In the genomic region with DNA sequence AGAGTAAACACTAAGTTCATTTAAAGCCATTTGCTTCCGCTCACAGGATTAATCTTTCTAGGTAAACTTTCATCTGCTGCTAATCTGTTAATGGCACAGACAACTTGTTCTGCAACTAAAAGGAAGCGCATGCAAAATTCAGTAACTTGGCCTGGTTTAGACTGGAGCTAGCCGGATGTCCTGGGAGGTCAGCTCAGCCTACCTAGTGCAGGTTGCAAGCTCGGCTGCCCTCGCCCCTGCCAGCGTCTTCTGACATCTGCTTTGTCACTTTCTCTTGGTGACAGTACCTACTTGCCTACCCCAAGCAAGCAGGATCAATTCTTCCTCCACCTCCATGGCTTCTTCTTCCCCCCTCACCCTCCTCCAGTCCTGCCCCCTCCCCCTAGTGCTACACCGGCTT, we compare ENCODE assay signal across 12 mouse cellular contexts.
DNase-seq lines count a peak whose midpoint lies in the region; ATAC-seq lines count a peak whose summit lies in the region.
"Had no signal": no experiment of that assay in that cellular context is flagged by ENCODE, and none has a peak within 500 bp of the region (broad histone marks: within the 10 kb centered on the region; RNA-seq: fewer than 3 reads in every experiment).

No protein-coding gene starts in this region.

- no peak for DNase-seq in heart, adult 18-20 months
- peak; percentile 62 for DNase-seq in ES-CJ7 (ENCODE audit: low read depth, low spot score)
- peak; percentile 41 for DNase-seq in hindbrain, embryonic 11.5 days (ENCODE audit: low spot score)
- DNase-seq in midbrain, embryonic 11.5 days (ENCODE audit: low spot score, missing footprints) = no peak
- DNase-seq in cerebellum, adult 18-20 months = no peak
- DNase-seq in adrenal gland, adult (ENCODE audit: inconsistent age in 2 of 2, low spot score in 1 of 2) = no peak
- DNase-seq: B cell, adult 2 months; cerebellum, postnatal 14 days; layer of hippocampus, postnatal 36 days had no signal

- peak overlapping the region; percentile 29 for H3K9ac ChIP-seq in heart, embryonic 12.5 days
- no peak overlapping the region; the same call in 1 of the 2 replicates for H3K9ac ChIP-seq in hindbrain, embryonic 11.5 days (ENCODE audit: low read depth, low read length)
- H3K9ac ChIP-seq in midbrain, embryonic 11.5 days (ENCODE audit: low read length) = peak overlapping the region; percentile 46

- H3K4me2 ChIP-seq in heart, embryonic 12.5 days = peak overlapping the region; percentile 58
- peak overlapping the region; percentile 40 for H3K4me2 ChIP-seq in hindbrain, embryonic 11.5 days (replicated peaks; ENCODE audit: low read depth, low read length)
- H3K4me2 ChIP-seq in midbrain, embryonic 11.5 days = peak overlapping the region; percentile 53

- no peaks in the 10 kb centered on the region for H3K9me3 ChIP-seq in heart, embryonic 12.5 days (replicated peaks)
- no peaks in the 10 kb centered on the region for H3K9me3 ChIP-seq in hindbrain, embryonic 11.5 days (ENCODE audit: control insufficient read depth, low read length)
- H3K9me3 ChIP-seq in midbrain, embryonic 11.5 days (ENCODE audit: control insufficient read depth, low read length) = no peaks in the 10 kb centered on the region
- H3K9me3 ChIP-seq: megakaryocyte, embryonic 14.5 days had no signal

- peaks cover 68% of the 10 kb centered on the region for H3K4me1 ChIP-seq in heart, embryonic 12.5 days (replicated peaks)
- peaks cover 16% of the 10 kb centered on the region for H3K4me1 ChIP-seq in hindbrain, embryonic 11.5 days (replicated peaks; ENCODE audit: control insufficient read depth, insufficient read depth, low read length)
- peaks cover 47% of the 10 kb centered on the region for H3K4me1 ChIP-seq in midbrain, embryonic 11.5 days (ENCODE audit: control insufficient read depth, insufficient read depth, low read length)
- H3K4me1 ChIP-seq: megakaryocyte, embryonic 14.5 days had no signal

- WGBS in heart, embryonic 12.5 days = 54% methylated on average over 7 of the region's 7 CpGs
- WGBS in hindbrain, embryonic 11.5 days = 22% methylated on average over 7 of the region's 7 CpGs
- WGBS in midbrain, embryonic 11.5 days = 16% methylated on average over 7 of the region's 7 CpGs

- ATAC-seq in heart, embryonic 12.5 days (ENCODE audit: insufficient number of reproducible peaks, low FRiP score) = no peak
- peak; percentile 4; the same call in 1 of the 2 replicates for ATAC-seq in hindbrain, embryonic 11.5 days (ENCODE audit: low FRiP score)
- ATAC-seq in midbrain, embryonic 11.5 days (ENCODE audit: low FRiP score) = peak; percentile 17; the same call in 1 of the 2 replicates
- no peak for ATAC-seq in megakaryocyte-erythroid progenitor cell, adult 5-6 weeks (replicated peaks; ENCODE audit: low FRiP score, low TSS enrichment, poor library complexity, severe bottlenecking)

- peaks cover 10% of the 10 kb centered on the region for H3K36me3 ChIP-seq in heart, embryonic 12.5 days
- no peaks in the 10 kb centered on the region for H3K36me3 ChIP-seq in hindbrain, embryonic 11.5 days (ENCODE audit: control insufficient read depth, insufficient read depth, low read length)
- no peaks in the 10 kb centered on the region for H3K36me3 ChIP-seq in midbrain, embryonic 11.5 days (ENCODE audit: control insufficient read depth, insufficient read depth, low read length)

- 0 out of 2 replicates have a peak overlapping the region, but pooled peaks have one; percentile 8 for H3K4me3 ChIP-seq in heart, embryonic 12.5 days
- peak overlapping the region; percentile 20; the same call in 1 of the 2 replicates for H3K4me3 ChIP-seq in hindbrain, embryonic 11.5 days (ENCODE audit: low read depth, low read length)
- H3K4me3 ChIP-seq in midbrain, embryonic 11.5 days (ENCODE audit: low read depth, low read length) = peak overlapping the region; percentile 13
- H3K4me3 ChIP-seq: megakaryocyte, embryonic 14.5 days had no signal

- H3K27me3 ChIP-seq in heart, embryonic 12.5 days (replicated peaks) = no peaks in the 10 kb centered on the region
- no peaks in the 10 kb centered on the region for H3K27me3 ChIP-seq in hindbrain, embryonic 11.5 days (ENCODE audit: control insufficient read depth, insufficient read depth, low read length)
- H3K27me3 ChIP-seq in midbrain, embryonic 11.5 days (ENCODE audit: control insufficient read depth, insufficient read depth, low read length) = no peaks in the 10 kb centered on the region
- H3K27me3 ChIP-seq: megakaryocyte, embryonic 14.5 days had no signal

- peak overlapping the region; percentile 63 for H3K27ac ChIP-seq in heart, embryonic 12.5 days (ENCODE audit: poor library complexity, severe bottlenecking)
- peak overlapping the region; percentile 83 for H3K27ac ChIP-seq in hindbrain, embryonic 11.5 days (ENCODE audit: low read depth, low read length)
- H3K27ac ChIP-seq in midbrain, embryonic 11.5 days (ENCODE audit: low read depth, low read length) = peak overlapping the region; percentile 88

Comparison
In these comparisons a context has a peak if more than half of its experiments do, and no peak if none do; other contexts are left out.
1. ATAC-seq: peak in hindbrain, embryonic 11.5 days (single experiment) and midbrain, embryonic 11.5 days (single experiment); none in heart, embryonic 12.5 days (single experiment) and megakaryocyte-erythroid progenitor cell, adult 5-6 weeks (single experiment).
2. DNase-seq: peak in ES-CJ7 (single experiment) and hindbrain, embryonic 11.5 days (single experiment); none in heart, adult 18-20 months (0 of 2), midbrain, embryonic 11.5 days (single experiment), cerebellum, adult 18-20 months (0 of 2) and adrenal gland, adult (0 of 2).
3. Peak in every context shown above with its lines, with median percentiles within 50 percentile points of each other: H3K27ac ChIP-seq, H3K4me2 ChIP-seq and H3K4me3 ChIP-seq.